Mouse (Mus musculus) lung, adult 2 months (tissue): ENCODE results near the gene Vmn1r81. TPM values are rescaled to one million over a fixed set of nuclear protein-coding genes. Genes with fewer than 3 reads are reported as not detected.

ENCODE experiments used
- DNase-seq: peaks from one replicate; pipeline ENCODE4 v3.0.0; 2022
- H3K4me1 ChIP-seq: fragments of 200-500 bp; 2 replicates; pipeline ENCODE4 v1.6.1; 2011; ENCODE audit warnings: low read length; ENCODE audit not compliant: control insufficient read depth, insufficient read depth
- H3K4me3 ChIP-seq: fragments of 200-500 bp; replicated peaks from 2 replicates; pipeline ENCODE3; 2011; ENCODE audit warnings: low read depth, mild to moderate bottlenecking, control low read depth, low read length; ENCODE audit errors: extremely low read depth
- CTCF ChIP-seq: fragments of 200-500 bp; IDR thresholded peaks from 2 replicates; pipeline ENCODE4 v1.5.1; 2011; ENCODE audit warnings: mild to moderate bottlenecking, low read length, control low read depth; ENCODE audit not compliant: insufficient read depth
- POLR2A ChIP-seq: fragments of 200-500 bp; IDR thresholded peaks from 2 replicates; pipeline ENCODE4 v1.6.1; 2011; ENCODE audit warnings: low read depth, mild to moderate bottlenecking, control low read depth, low read length, borderline replicate concordance; ENCODE audit errors: extremely low read depth
- WGBS: fragments of 180-500 bp; shearing (Covaris S2); methylation state at CpG from one replicate; pipeline ENCODE4 v1.1.7; 2018; 5-methylcytosine and 5-hydroxymethylcytosine counted together
- polyA plus RNA-seq: library from polyadenylated mRNA; depleted of rRNA; stranded (reverse); fragments of >200 nt; gene quantifications from 2 replicates; pipeline ENCODE4 v1.2.3, GENCODE M21; 2012; rRNA removed

Gene Vmn1r81
- polyA plus RNA-seq = not detected in 2 replicates

GRCm38 (mm10) chr7:12268169-12268568 lies at the start of gene Vmn1r81:
Gene Vmn1r81 (minus strand): TSS chr7:12268269.
- TF ChIP-seq POLR2A (no peak), CTCF (no peak)
- 66% methylated on average over 1 of the region's 1 CpGs for WGBS
- Histone ChIP-seq H3K4me3 (no peak within 1 kb of the TSS), H3K4me1 (no peaks in the 10 kb centered on the region)
- DNase-seq = no peak

DNA sequence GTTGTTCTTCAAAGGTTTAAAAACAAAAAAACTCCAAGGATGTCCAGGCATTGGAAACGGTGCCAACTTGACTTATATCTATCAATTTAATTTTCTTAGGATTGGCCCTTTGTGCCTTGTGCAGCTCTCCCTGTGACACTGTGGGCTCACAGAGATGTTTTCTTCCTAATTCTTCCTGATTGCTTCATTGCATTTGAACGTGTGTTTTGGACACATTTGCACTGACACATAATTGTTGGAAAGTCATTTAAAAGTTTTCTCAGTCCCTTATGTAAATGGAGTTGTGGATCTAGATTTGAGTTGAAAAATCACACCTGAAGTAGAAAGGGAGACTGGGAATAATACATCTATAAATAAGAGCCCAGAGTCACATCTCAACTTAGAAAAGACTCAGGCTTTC lies 32.1 kb upstream of the Vmn1r81 start, which contains the start of gene Vmn1r82:
TSS of gene Vmn1r82 (plus strand) at position 301 of the 400 bp plus-strand sequence.
- no peak for TF ChIP-seq CTCF
- TF ChIP-seq POLR2A = no peak
- WGBS = 45% methylated on average over 2 of the region's 2 CpGs
- no peaks in the 10 kb centered on the region for H3K4me1 ChIP-seq
- DNase-seq = no peak
- H3K4me3 ChIP-seq = no peak within 1 kb of the TSS

GRCm38 (mm10) chr7:12204141-12204540 lies 63.9 kb downstream of the Vmn1r81 start:
- 58% methylated on average over 2 of the region's 2 CpGs for WGBS
- no peak for DNase-seq
- Histone ChIP-seq H3K4me1 (no peaks in the 10 kb centered on the region), H3K4me3 (no peak overlapping the region)
- TF ChIP-seq CTCF (no peak), POLR2A (no peak)

Other genes with a start within 250 kb of the Vmn1r81 start
- not detected in 2 replicates for gene Vmn1r77, start 231.5 kb downstream of the Vmn1r81 start, polyA plus RNA-seq
- gene Vmn1r78, start 118.0 kb downstream of the Vmn1r81 start, polyA plus RNA-seq = not detected in 2 replicates
- gene Vmn1r79, start 97.0 kb downstream of the Vmn1r81 start, polyA plus RNA-seq = not detected in 2 replicates
- gene Vmn1r80, start 79.0 kb downstream of the Vmn1r81 start, polyA plus RNA-seq = not detected in 2 replicates
- not detected in 2 replicates for gene Vmn1r82, start 32.2 kb upstream of the Vmn1r81 start, polyA plus RNA-seq
- gene Vmn1r83, start 61.2 kb upstream of the Vmn1r81 start, polyA plus RNA-seq = not detected in 2 replicates
- gene Vmn1r84, start 101.0 kb upstream of the Vmn1r81 start, polyA plus RNA-seq = not detected in 2 replicates
- 0.51 and 0.81 TPM in 2 replicates for gene Zfp551, start 154.5 kb upstream of the Vmn1r81 start, polyA plus RNA-seq
- gene Zfp606, start 210.0 kb upstream of the Vmn1r81 start, polyA plus RNA-seq = 2.8 and 3.3 TPM in 2 replicates
- not detected in 2 replicates for gene 2900092C05Rik, start 244.2 kb upstream of the Vmn1r81 start, polyA plus RNA-seq